Mouse (Mus musculus) testis, adult 2 months (tissue): ENCODE data around the gene Slamf8.

ENCODE experiments used
- CTCF ChIP-seq: fragments of 200-500 bp; IDR thresholded peaks from 2 replicates; pipeline ENCODE4 v1.5.1; 2012; ENCODE audit warnings: low read depth, mild to moderate bottlenecking, inconsistent platforms, low read length, moderate library complexity; ENCODE audit not compliant: control insufficient read depth, insufficient read depth, insufficient replicate concordance
- POLR2A ChIP-seq: fragments of 200-500 bp; IDR thresholded peaks from 2 replicates; pipeline ENCODE4 v1.6.1; 2012; ENCODE audit warnings: low read depth, mild to moderate bottlenecking, inconsistent platforms, low read length, moderate library complexity; ENCODE audit not compliant: control insufficient read depth

- TF ChIP-seq CTCF (no peak), POLR2A (no peak)
Observed at GRCm38 (mm10) chr1:172618141-172618540, 27.8 kb upstream of the Slamf8 start.
